Mouse (Mus musculus): ENCODE results near the gene Hist1h2bn. TPM values are rescaled to one million over a fixed set of nuclear protein-coding genes. Genes with fewer than 3 reads are reported as not detected.
"Not testable (repeated sequence)": the region's sequence is repeated elsewhere in the genome, so short reads cannot be mapped to it uniquely, and the experiment has no call there.

Gene Hist1h2bn
- polyA plus RNA-seq, 1 experiment, result 1.9 TPM

DNA sequence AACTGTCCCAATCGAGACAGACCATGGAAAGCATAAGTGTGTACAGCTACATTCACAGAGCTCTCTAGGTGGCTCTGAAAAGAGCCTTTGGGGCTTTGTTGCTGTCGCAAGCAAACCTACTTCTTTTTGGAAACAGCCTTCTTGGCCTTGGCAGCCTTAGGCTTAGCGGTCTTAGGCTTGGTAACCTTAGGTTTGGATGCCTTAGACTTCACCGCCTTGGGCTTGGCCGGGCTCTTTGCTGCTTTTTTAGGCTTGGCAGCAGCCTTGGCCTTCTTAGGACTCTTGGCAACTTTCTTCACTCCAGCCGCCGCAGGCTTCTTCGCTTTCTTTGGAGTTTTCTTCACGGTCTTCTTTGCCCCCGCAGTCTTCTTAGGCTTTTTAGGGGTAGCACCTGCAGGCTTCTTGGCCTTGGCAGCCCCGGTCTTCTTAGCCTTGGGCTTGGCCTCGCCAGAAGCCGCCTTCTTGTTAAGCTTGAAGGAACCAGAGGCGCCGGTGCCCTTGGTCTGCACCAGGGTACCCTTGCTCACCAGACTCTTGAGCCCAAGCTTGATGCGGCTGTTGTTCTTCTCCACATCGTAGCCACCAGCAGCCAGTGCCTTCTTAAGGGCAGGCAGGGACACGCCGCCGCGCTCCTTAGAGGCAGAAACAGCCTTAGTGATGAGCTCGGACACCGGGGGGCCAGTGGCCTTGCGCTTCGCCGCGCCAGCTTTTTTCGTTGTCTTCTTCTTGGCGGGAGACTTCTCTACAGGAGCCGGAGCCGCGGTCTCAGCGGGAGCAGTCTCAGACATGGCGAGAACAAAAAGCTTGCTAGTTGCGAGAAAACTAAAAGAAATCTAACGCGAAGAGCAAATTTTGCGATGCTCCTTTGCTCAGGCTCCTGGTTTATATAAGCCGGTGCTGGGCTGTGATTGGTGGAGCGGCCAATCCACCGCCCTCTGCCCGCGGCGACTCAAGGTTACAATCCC lies 26.1 kb downstream of the Hist1h2bn start, which contains the start of gene Hist1h1b:
TSS of gene Hist1h1b (minus strand) at position 859 of the 965 bp plus-strand sequence.
- peak; percentile 26 to 74 for DNase-seq (ENCODE audit: extremely low spot score in 1 of 2, low spot score in 1 of 2)

- no peak for DNase-seq (ENCODE audit: extremely low spot score in 1 of 2, low spot score in 1 of 2)
These were observed 27.2 kb downstream of the Hist1h2bn start for GRCm38 (mm10) chr13:21781021-21781555.

DNA sequence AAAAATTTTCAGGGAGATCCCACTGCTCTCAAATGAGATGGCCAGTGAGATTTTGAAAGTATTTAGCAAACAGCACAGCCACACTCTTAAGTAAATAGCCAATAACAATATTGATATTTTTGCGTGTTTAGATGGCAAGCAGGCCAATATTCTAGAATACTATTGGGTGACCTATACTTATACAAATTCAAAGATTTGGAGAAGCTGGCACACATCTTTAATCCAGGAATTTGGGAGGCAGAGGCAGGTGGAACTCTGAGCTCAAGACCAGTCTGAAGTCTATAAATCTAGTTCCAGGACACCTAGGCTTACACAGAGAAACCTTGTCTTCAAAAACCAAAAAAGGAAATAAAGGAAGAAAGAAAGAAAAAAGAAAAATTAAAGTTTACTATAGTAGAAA lies 27.7 kb downstream of the Hist1h2bn start:
- no peak for DNase-seq (ENCODE audit: extremely low spot score in 1 of 2, low spot score in 1 of 2)

DNA sequence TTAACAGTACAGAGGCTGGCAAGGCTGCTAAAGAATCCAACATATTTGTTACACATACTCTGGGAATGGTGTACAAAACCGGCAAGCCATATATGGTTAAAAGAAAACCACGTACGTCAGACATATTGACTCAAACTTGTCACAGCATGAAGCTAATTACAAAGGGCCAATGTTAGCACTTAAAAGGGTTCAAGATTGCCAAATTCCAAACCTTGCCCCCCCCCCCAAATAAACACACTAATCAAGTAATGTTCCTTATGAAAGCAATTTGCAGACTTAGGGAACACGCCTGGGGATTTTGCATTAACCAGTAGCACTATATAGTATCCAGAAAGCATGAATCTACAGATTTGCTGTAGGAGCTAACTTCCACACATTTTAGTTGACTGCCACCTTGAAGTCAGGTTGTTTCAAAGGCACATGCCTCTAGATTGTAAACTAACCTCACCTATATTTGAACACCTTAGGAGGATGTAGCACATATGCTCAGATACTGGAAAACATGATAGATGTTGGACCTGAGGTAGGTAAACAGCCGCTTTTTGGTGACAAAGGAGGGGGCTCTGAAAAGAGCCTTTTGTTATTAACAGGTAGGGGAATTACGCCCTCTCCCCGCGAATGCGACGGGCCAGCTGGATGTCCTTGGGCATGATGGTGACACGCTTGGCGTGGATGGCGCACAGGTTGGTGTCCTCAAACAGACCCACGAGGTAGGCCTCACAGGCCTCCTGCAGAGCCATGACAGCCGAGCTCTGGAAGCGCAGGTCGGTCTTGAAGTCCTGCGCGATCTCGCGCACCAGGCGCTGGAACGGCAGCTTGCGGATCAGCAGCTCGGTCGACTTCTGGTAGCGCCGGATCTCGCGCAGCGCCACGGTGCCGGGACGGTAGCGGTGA lies 28.7 kb downstream of the Hist1h2bn start:
- peak in 1 of 2 experiments; percentile 17 for DNase-seq (ENCODE audit: extremely low spot score in 1 of 2, low spot score in 1 of 2)

DNA sequence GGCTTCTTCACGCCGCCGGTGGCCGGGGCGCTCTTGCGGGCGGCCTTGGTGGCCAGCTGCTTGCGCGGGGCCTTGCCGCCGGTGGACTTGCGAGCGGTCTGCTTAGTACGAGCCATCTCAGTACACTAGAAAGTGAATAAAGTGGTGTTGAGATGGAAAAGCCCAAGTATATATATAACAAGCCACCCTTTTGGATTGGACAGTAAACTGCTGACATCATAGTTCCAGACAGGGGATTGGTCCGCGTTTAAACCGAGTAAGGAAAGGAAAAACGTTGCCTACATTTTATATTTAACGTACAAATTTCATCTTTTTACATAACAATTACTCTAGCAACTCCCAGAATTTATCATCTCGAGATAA lies 29.3 kb downstream of the Hist1h2bn start, which contains the start of gene Hist1h3i:
TSS of gene Hist1h3i (minus strand) at position 116 of the 363 bp plus-strand sequence.
- peak; percentile 77 to 93 for DNase-seq (ENCODE audit: extremely low spot score in 1 of 2, low spot score in 1 of 2)

DNA sequence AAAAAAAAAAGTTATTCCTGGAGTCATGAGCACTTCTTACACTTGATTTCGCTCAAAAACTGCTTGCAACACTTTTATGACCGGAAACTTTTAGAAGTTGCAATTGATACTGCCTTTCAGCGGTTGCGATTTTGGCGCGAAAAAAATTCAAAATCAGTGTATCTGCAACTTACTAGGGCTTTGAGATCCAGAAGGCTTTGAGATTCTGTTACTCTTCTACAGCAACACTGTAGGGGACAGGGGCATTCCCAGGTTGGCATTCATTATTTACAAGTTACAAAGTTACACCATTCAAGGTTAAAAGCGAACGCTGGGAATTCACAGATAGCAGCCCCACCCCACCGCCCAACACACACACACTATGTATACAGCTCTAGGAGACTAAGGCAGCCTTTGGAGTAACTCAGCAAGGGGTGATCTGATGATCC lies 29.8 kb downstream of the Hist1h2bn start:
- peak in 1 of 2 experiments; percentile 63 for DNase-seq (ENCODE audit: extremely low spot score in 1 of 2, low spot score in 1 of 2)

GRCm38 (mm10) chr13:21784311-21784710 lies 30.4 kb downstream of the Hist1h2bn start:
- no peak for DNase-seq (ENCODE audit: extremely low spot score in 1 of 2, low spot score in 1 of 2)

DNA sequence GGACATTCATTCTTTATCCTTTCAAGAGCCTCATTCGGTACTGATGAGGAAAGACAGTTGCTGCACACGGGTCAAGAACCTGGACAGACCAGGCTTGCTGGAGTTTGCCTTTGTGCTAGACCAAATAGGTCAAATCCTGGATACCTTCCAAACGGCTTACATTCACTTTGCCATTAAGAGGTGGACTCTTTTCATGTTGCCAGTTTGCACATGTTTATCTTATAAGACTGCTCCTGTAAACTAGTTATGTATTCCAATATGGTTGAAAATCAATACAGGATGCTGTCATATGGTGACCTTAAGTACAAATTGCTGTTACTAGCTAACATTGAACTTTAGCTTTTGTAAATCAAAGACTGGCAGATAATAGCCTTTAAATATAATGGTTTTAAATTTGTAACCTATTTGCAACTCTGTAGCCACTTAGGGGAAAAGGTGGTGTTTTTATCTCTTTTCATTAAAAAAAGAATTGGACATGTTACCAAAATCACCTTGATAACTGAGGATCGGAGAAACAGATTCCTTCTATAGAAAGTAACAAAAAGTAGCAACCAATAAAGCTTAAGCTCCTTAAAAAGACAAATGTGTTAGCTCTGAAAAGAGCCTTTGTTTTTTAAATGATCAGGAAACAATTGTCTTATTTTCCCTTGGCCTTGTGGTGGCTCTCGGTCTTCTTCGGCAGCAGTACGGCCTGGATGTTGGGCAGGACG lies 32.4 kb downstream of the Hist1h2bn start:
- no peak for DNase-seq (ENCODE audit: extremely low spot score in 1 of 2, low spot score in 1 of 2)

GRCm38 (mm10) chr13:21786899-21787629 lies 33.1 kb downstream of the Hist1h2bn start, which contains the start of the genes Hist1h2an and Hist1h2bp:
Gene Hist1h2an, minus strand, starts transcription at chr13:21787218.
Gene Hist1h2bp, plus strand, starts transcription at chr13:21787461.
- peak; percentile 94 to 99 for DNase-seq (ENCODE audit: extremely low spot score in 1 of 2, low spot score in 1 of 2)

- DNase-seq (ENCODE audit: extremely low spot score in 1 of 2, low spot score in 1 of 2), result no peak
These were observed 34.1 kb downstream of the Hist1h2bn start for GRCm38 (mm10) chr13:21787760-21788593.

DNA sequence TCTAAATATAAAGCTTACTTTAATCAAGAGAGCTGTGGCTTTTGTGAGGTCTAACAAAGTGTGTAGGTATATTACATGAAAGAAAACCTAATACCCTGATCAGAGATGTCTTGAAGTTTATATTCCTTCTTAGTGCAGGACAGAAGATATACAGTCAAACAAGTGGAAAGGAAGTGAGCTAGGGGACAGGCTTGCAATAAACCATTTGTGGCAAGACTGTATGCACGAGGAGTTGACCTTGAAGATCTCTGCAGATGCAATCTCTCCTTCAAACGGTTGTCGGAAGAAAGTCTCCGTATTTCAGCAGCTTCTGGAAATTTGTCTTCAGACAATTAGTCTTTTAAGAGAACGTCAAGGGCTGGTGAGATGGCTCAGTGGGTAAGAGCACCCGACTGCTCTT lies 36.0 kb downstream of the Hist1h2bn start:
- DNase-seq (ENCODE audit: extremely low spot score in 1 of 2, low spot score in 1 of 2), result no peak

DNA sequence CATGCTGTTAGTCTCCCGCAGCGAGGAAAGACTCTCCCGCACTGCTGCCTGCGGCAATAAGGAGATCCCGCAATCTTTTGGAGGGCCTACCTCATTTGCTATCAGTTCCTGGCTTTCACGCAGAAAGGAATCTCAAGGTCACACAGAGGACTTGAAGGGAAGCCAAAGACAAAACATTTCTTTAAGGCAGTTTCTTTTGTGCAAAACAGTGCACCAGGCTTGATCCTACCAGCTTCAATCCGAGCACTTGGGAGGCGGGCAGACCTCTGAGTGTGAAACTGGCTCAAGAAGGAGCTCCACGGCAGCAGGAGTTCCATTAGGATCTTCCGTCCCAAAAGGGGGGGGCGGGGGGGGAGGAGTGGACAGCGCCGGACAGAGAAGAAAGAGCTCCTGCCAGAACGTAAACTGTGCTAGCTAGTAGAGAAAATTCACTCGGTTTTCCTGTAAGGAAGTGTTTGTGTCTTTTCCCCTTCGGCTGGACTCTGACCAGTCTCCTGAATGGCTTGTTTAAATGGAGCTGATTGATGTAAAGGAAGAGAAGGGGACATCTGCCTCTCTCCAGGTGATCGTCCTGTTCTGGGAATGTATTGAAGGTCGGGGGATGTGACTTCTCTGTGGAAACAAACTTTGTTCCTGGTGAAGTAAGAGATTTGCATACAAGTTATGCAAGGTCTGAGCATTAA lies 36.8 kb downstream of the Hist1h2bn start:
- no peak for DNase-seq (ENCODE audit: extremely low spot score in 1 of 2, low spot score in 1 of 2)

- peak in 1 of 2 experiments; percentile 28 for DNase-seq (ENCODE audit: extremely low spot score in 1 of 2, low spot score in 1 of 2)
These were observed 41.7 kb downstream of the Hist1h2bn start for GRCm38 (mm10) chr13:21795584-21795983.

DNA sequence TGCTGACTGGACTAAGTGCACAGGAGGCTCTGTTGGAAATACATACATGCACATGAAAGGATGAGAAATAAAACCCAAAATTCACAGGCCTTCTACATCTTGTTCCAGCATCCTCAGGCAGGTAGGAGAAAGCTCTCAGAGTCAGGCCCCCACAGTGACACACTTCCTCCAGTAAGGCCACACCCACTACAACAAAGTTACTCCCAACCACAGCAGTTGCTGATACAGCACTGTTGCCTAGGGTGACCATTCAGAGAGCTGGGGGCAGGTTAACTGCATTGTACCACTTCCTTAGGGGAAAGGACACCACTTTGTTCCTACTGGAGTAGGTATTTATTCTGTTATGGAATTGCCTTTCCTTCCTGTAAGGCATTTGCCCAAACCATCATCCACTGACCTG lies 43.2 kb downstream of the Hist1h2bn start:
- not testable (repeated sequence) for DNase-seq (ENCODE audit: extremely low spot score in 1 of 2, low spot score in 1 of 2)

- not testable (repeated sequence) for DNase-seq (ENCODE audit: extremely low spot score in 1 of 2, low spot score in 1 of 2)
These were observed 49.1 kb downstream of the Hist1h2bn start for GRCm38 (mm10) chr13:21803058-21803457.
